Mouse (Mus musculus) C2C12 (cell line): ENCODE measurements at regions not wholly inside any gene's neighbourhood (a gene's known extent, or its start where the extent isn't known, plus 50 kb on each side); places are given as distances from the start of the nearest gene placed in this dataset.

Experiments
- CTCF ChIP-seq: IDR thresholded peaks from one replicate; pipeline ENCODE4 v1.5.1; 2011; ENCODE audit not compliant: control insufficient read depth, insufficient read depth, insufficient read length
- MAX ChIP-seq: IDR thresholded peaks from one replicate; pipeline ENCODE4 v1.6.1; 2011; ENCODE audit warnings: mild to moderate bottlenecking, control low read depth
- MYOD1 ChIP-seq: IDR thresholded peaks from one replicate; pipeline ENCODE4 v1.6.1; 2011; ENCODE audit warnings: low read depth; ENCODE audit not compliant: control insufficient read depth, insufficient read length
- USF1 ChIP-seq: IDR thresholded peaks from one replicate; pipeline ENCODE4 v1.6.1; 2011; ENCODE audit warnings: low read depth, mild to moderate bottlenecking, control low read depth, moderate library complexity

DNA sequence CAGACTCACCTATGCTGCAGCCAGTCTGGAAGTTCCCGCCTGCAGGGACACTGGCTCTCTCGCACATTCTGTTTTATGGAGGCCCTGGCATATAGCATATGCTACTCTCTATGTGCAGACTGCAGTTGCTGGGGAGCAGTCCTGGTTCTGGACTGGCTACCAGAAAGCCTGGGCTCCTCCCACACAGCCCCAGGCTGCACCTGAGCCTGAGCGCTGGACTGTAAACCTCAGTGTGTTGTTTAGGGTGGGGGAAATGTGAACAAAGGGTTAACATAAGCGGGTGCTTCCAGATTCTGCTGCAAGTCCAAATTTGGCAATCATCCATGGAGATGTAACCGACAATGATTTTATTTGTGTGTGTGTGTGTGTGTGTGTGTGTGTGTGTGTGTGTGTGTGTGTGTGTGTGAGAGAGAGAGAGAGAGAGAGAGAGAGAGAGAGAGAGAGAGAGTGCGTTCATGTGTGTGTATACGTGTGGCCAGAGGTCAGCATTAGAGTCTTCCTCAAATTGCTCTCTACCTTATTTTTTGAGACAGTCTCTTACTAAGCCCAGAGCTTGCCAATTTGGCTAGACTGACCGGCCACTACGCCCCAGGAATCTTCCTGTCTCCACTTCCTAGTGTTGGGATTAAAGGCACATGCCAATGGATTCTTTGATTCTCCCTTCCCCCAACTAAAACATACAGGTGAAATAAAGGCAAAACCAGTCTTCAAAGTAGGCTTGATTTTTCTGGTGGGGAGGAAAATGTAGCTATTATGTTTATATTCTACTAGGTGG lies 192.7 kb upstream of the Ctbp2 start:
- TF ChIP-seq USF1 (no peak), CTCF (no peak), MYOD1 (no peak), MAX (no peak)
